Comparison of ENCODE assay signal across 8 mouse cellular contexts in the genomic region with DNA sequence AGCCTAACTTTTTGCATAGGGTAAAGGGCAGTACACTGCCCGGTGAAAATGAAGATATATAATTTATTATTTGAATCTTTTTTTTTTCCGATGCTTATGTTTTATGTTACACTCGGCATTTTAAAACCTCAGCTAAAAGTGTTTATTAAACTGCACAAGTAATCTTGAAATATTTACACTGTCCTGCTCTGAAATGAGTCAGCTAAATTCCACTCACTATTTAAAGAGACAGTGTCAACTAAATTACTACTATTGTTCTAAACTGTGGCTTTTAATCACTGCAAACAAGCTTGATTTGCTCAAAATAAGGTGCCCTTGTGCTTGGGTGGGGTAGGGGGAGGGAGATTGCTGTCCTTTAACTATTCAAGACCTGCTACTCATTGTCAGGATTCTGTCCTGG. TPM values are rescaled to one million over a fixed set of nuclear protein-coding genes. Genes with fewer than 3 reads are reported as not detected.
DNase-seq lines count a peak whose midpoint lies in the region; ATAC-seq and TF ChIP-seq lines count a peak whose summit lies in the region.

No protein-coding gene starts in this region.

- H3K27me3 ChIP-seq in kidney, postnatal 0 days (ENCODE audit: insufficient read depth, low read length): no peaks in the 10 kb centered on the region
- H3K27me3 ChIP-seq in hindbrain, embryonic 15.5 days: no peaks in the 10 kb centered on the region
- no peaks in the 10 kb centered on the region for H3K27me3 ChIP-seq in midbrain, embryonic 15.5 days (replicated peaks)

- H3K9me3 ChIP-seq in kidney, postnatal 0 days (replicated peaks; ENCODE audit: low read length): no peaks in the 10 kb centered on the region
- no peaks in the 10 kb centered on the region for H3K9me3 ChIP-seq in hindbrain, embryonic 15.5 days
- H3K9me3 ChIP-seq in midbrain, embryonic 15.5 days: no peaks in the 10 kb centered on the region

- H3K4me3 ChIP-seq in kidney, postnatal 0 days (replicated peaks; ENCODE audit: low read depth, low read length): peak overlapping the region; percentile 99
- H3K4me3 ChIP-seq in brown adipose tissue, adult 24 weeks (ENCODE audit: insufficient read depth, low read depth, low read length): peak overlapping the region; percentile 72
- peak overlapping the region; percentile 81 for H3K4me3 ChIP-seq in hindbrain, embryonic 15.5 days
- H3K4me3 ChIP-seq in midbrain, embryonic 15.5 days: peak overlapping the region; percentile 94

- peak overlapping the region; percentile 62 for H3K4me2 ChIP-seq in kidney, postnatal 0 days (ENCODE audit: low read length)
- H3K4me2 ChIP-seq in hindbrain, embryonic 15.5 days: peak overlapping the region; percentile 78
- H3K4me2 ChIP-seq in midbrain, embryonic 15.5 days: peak overlapping the region; percentile 68

- ATAC-seq in kidney, postnatal 0 days (replicated peaks; ENCODE audit: low FRiP score, low read depth): no peak
- no peak for ATAC-seq in hindbrain, embryonic 15.5 days (ENCODE audit: low FRiP score, low read depth)
- ATAC-seq in midbrain, embryonic 15.5 days (replicated peaks): no peak

- no peak for TF ChIP-seq CTCF in kidney, postnatal 0 days (IDR thresholded peaks at IDR 0.05; ENCODE audit: low read depth)

- H3K9ac ChIP-seq in kidney, postnatal 0 days (ENCODE audit: low read depth, low read length): peak overlapping the region; percentile 52
- H3K9ac ChIP-seq in hindbrain, embryonic 15.5 days: peak overlapping the region; percentile 99
- H3K9ac ChIP-seq in midbrain, embryonic 15.5 days: peak overlapping the region; percentile 44

- no peaks in the 10 kb centered on the region for H3K4me1 ChIP-seq in kidney, postnatal 0 days (replicated peaks; ENCODE audit: insufficient read depth, low read length)
- H3K4me1 ChIP-seq in brown adipose tissue, adult 24 weeks (ENCODE audit: control insufficient read depth, insufficient read depth, insufficient read length, low read length): peaks cover 10% of the 10 kb centered on the region
- H3K4me1 ChIP-seq in hindbrain, embryonic 15.5 days (replicated peaks): peaks cover 29% of the 10 kb centered on the region
- peaks cover 22% of the 10 kb centered on the region for H3K4me1 ChIP-seq in midbrain, embryonic 15.5 days

- DNase-seq in kidney, postnatal 0 days (ENCODE audit: low spot score): peak; percentile 47
- no peak for DNase-seq in kidney, postnatal 4 days
- DNase-seq in spleen, postnatal 14 days (ENCODE audit: low spot score in 2 of 2): no peak
- DNase-seq in adrenal gland, postnatal 4 days (ENCODE audit: low spot score in 2 of 2): no peak
- DNase-seq in left cerebral cortex, adult 9 months (ENCODE audit: low spot score in 2 of 2): no peak

- no peak overlapping the region for H3K27ac ChIP-seq in kidney, postnatal 0 days
- H3K27ac ChIP-seq in brown adipose tissue, adult 24 weeks (replicated peaks; ENCODE audit: low read depth, low read length): peak overlapping the region; percentile 70
- peak overlapping the region; percentile 34; the same call in 1 of the 2 replicates for H3K27ac ChIP-seq in hindbrain, embryonic 15.5 days (replicated peaks)
- no peak overlapping the region for H3K27ac ChIP-seq in midbrain, embryonic 15.5 days

- WGBS in kidney, postnatal 0 days: 6% methylated on average over 3 of the region's 3 CpGs
- WGBS in hindbrain, embryonic 15.5 days: 36% methylated on average over 3 of the region's 3 CpGs
- WGBS in midbrain, embryonic 15.5 days: 16% methylated on average over 3 of the region's 3 CpGs

- peaks cover 12% of the 10 kb centered on the region for H3K36me3 ChIP-seq in kidney, postnatal 0 days (ENCODE audit: insufficient read depth, low read length)
- peaks cover 14% of the 10 kb centered on the region for H3K36me3 ChIP-seq in hindbrain, embryonic 15.5 days
- peaks cover 5% of the 10 kb centered on the region; the same call in 1 of the 2 replicates for H3K36me3 ChIP-seq in midbrain, embryonic 15.5 days (replicated peaks)

RNA-seq across cellular contexts. Expression of a gene that starts 2.6 kb away (rescaled TPM):
- 117 and 120 TPM in 2 replicates for polyA plus RNA-seq in kidney, postnatal 0 days (2015; fragmentation: Nextera tagmentation; extraction: Ambion mirVana)
- 76.9 and 88.6 TPM in 2 replicates for polyA plus RNA-seq in brown adipose tissue, adult 24 weeks (2012; ENCODE audit: insufficient read depth, insufficient read length, missing spikeins)
- polyA plus RNA-seq in hindbrain, embryonic 15.5 days (2015; fragmentation: Nextera tagmentation; extraction: Ambion mirVana): 170 TPM in 2 replicates
- polyA plus RNA-seq in midbrain, embryonic 15.5 days (2015; fragmentation: Nextera tagmentation; extraction: Ambion mirVana): 156 and 174 TPM in 2 replicates
- 100 to 1,000 TPM; 173 to 181 TPM for total RNA-seq in adrenal gland, postnatal 4 days (2021)

Comparison
In these comparisons a context has a peak if more than half of its experiments do, and no peak if none do; other contexts are left out.
1. H3K27ac ChIP-seq: peak in brown adipose tissue, adult 24 weeks (single experiment) and hindbrain, embryonic 15.5 days (single experiment); none in kidney, postnatal 0 days (single experiment) and midbrain, embryonic 15.5 days (single experiment).
2. H3K9ac ChIP-seq: peak in every context shown above with its lines; median percentile 99 in hindbrain, embryonic 15.5 days; 52 in kidney, postnatal 0 days; 44 in midbrain, embryonic 15.5 days.
3. Peak in every context shown above with its lines, with median percentiles within 50 percentile points of each other: H3K4me2 ChIP-seq and H3K4me3 ChIP-seq.